Mouse (Mus musculus) stomach, postnatal 0 days (tissue): ENCODE measurements around the gene Angpt4.

ENCODE experiments used
- CTCF ChIP-seq: IDR thresholded peaks from 2 replicates; pipeline ENCODE4 v1.5.1; 2016; ENCODE audit warnings: antibody characterized with exemption, low read depth, mild to moderate bottlenecking, moderate library complexity
- EP300 ChIP-seq: optimal IDR thresholded peaks from 2 replicates; pipeline ENCODE3; 2016; ENCODE audit warnings: antibody characterized with exemption

DNA sequence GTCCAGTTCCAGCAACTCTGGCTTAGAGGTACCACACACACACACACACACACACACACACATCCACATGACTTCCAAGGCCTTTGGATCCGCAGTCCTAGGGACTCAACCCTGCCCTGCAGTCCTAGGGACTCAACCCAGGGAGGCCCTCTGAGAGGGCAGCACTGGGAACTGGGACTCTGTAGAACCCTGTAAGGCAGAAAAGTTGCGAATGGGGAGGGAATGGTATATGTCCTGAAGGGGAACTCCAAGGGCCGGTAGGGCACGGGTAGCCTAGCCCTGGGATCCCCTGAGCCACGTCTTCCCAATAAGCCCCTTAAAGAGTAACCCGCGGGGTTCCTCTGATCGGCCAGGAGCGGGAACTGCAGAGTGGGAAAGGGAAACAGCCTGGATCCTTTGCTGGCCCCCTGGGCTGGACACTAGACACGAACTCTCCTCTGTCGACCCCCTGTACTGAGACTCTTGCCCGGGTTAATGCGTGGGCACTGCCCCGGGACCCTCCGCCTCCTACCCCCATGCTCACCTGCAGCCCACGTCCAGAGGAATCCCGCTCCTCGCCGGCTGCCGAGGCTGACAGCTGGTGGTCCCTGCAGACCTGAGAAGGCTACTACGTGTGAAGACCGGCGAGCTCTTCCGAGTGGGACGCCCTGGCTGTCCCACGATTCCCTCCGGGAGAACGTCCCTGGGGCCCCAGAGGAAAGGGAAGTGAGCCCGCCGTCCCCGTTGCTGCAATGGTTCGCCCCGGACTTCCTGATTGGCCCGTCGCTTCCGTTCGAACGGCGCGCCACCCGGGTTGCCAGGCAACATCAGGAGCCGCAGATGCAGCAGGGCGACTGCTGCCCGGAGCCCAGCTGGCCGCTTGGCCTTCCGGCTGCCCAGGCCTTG lies 68.7 kb downstream of the Angpt4 start, which contains the start of gene Fam110a:
- TF ChIP-seq CTCF = no peak
- TF ChIP-seq EP300 = no peak
